Mouse (Mus musculus) ES-E14 (cell line): ENCODE measurements at regions not wholly inside any gene's neighbourhood (a gene's known extent, or its start where the extent isn't known, plus 50 kb on each side); places are given as distances from the start of the nearest gene placed in this dataset.

Experiments
- DNase-seq: peaks from one replicate; pipeline ENCODE4 v3.0.0-alpha.2; 2013; ENCODE audit warnings: low read depth, low spot score
- H3K27ac ChIP-seq: 2 replicates; pipeline ENCODE4 v1.5.1; 2012; ENCODE audit warnings: low read depth, mild to moderate bottlenecking, low read length, moderate library complexity, mixed read lengths; ENCODE audit not compliant: poor library complexity, insufficient read depth, severe bottlenecking
- H3K36me3 ChIP-seq: 2 replicates; pipeline ENCODE4 v1.6.1; 2012; ENCODE audit warnings: mild to moderate bottlenecking, low read length, moderate library complexity, mixed read lengths; ENCODE audit not compliant: control insufficient read depth, poor library complexity, insufficient read depth, severe bottlenecking
- H3K4me1 ChIP-seq, 2 experiments: fragments of 150-350 bp in 1 of 2; sonication (generic) in 1 of 2; 2 replicates each; pipeline ENCODE4 v1.6.1; 2012; ENCODE audit warnings: low read length in 2 of 2, mild to moderate bottlenecking in 1 of 2, mixed read lengths in 1 of 2; ENCODE audit not compliant: control insufficient read depth in 2 of 2, insufficient read depth in 2 of 2, poor library complexity in 1 of 2
- H3K4me3 ChIP-seq, 2 experiments: fragments of 150-350 bp in 1 of 2; sonication (generic) in 1 of 2; 2 replicates each; pipeline ENCODE4 v1.5.1; 2012; ENCODE audit warnings: low read length in 2 of 2, low read depth in 1 of 2, mild to moderate bottlenecking in 1 of 2, mixed read lengths in 1 of 2; ENCODE audit not compliant: insufficient read depth in 1 of 2, poor library complexity in 1 of 2, severe bottlenecking in 1 of 2
- H3K9ac ChIP-seq: 2 replicates; pipeline ENCODE4 v1.6.1; 2012; ENCODE audit warnings: low read depth, mild to moderate bottlenecking, low read length, mixed read lengths; ENCODE audit not compliant: poor library complexity, insufficient read depth, severe bottlenecking
- H3K9me3 ChIP-seq: fragments of 150-350 bp; sonication (generic); 2 replicates; pipeline ENCODE4 v1.6.1; 2012; ENCODE audit warnings: low read depth, mild to moderate bottlenecking, low read length; ENCODE audit not compliant: control insufficient read depth, insufficient read depth
- CHD2 ChIP-seq: IDR thresholded peaks from 2 replicates; pipeline ENCODE4 v1.6.1; 2014; ENCODE audit warnings: mild to moderate bottlenecking, low read depth, low read length, inconsistent platforms
- HCFC1 ChIP-seq: IDR thresholded peaks from 2 replicates; pipeline ENCODE4 v1.6.1; 2012; ENCODE audit warnings: low read length, inconsistent platforms, borderline replicate concordance; ENCODE audit not compliant: insufficient read depth
- MAFK ChIP-seq: IDR thresholded peaks from 2 replicates; pipeline ENCODE4 v1.6.1; 2014; ENCODE audit warnings: mild to moderate bottlenecking, low read depth, low read length, inconsistent platforms; ENCODE audit not compliant: insufficient read depth
- ZC3H11A ChIP-seq: IDR thresholded peaks from 2 replicates; pipeline ENCODE4 v1.6.1; 2012; ENCODE audit warnings: low read depth, mild to moderate bottlenecking, inconsistent platforms, low read length, borderline replicate concordance
- ZNF384 ChIP-seq: IDR thresholded peaks from 2 replicates; pipeline ENCODE4 v1.6.1; 2012; ENCODE audit warnings: low read depth, low read length, inconsistent platforms
- in situ Hi-C, 2 experiments: fragments of 600-800 bp; cut with MboI; formaldehyde crosslinking; loops; one replicate each; pipeline ENCODE4 v1.15.1; 2025; ENCODE audit warnings: low sequenced_read_pairs in 2 of 2, inconsistent platforms in 1 of 2; ENCODE audit not compliant: unreplicated experiment in 2 of 2

GRCm38 (mm10) chr4:131685544-131685943 is 152.5 kb downstream of the Ptpru start:
- TF ChIP-seq HCFC1 (no peak), CHD2 (no peak), MAFK (no peak), ZNF384 (no peak), ZC3H11A (no peak)
- H3K36me3 ChIP-seq = no peaks in the 10 kb centered on the region
- in situ Hi-C loops = no loop called here
- no peak overlapping the region for H3K27ac ChIP-seq
- no peak overlapping the region for H3K9ac ChIP-seq
- DNase-seq = no peak
- H3K9me3 ChIP-seq = no peaks in the 10 kb centered on the region
- no peak overlapping the region for H3K4me3 ChIP-seq
- H3K4me1 ChIP-seq = no peaks in the 10 kb centered on the region

DNA sequence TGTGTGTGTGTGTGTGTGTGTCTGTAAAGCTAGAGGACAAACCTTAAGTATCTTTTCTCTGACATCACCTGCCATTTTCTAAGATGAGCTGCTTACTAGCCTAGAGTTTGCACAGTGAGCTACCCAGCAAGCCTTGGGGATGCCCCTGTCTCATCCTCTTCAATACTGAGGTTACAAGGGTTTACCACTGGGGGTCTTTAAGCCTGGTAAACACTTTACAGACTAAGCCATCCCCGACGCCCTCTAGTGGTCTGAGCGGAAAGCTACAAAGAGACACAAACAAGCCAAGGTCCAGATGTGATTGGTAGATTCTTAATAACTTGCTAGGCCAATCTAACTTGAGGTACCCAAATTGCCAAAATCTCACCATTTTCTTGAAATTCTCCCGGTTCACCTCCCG is 143.9 kb downstream of the Ptpru start:
- DNase-seq = peak; percentile 87
- Histone ChIP-seq H3K4me3 (no peak overlapping the region), H3K27ac (no peak overlapping the region), H3K4me1 (peaks cover 0 to 5% of the 10 kb centered on the region in 2 experiments; a peak in 1 of 4 replicates), H3K36me3 (no peaks in the 10 kb centered on the region), H3K9ac (no peak overlapping the region), H3K9me3 (no peaks in the 10 kb centered on the region)
- in situ Hi-C loops = no loop called here
- TF ChIP-seq HCFC1 (no peak), MAFK (no peak), ZC3H11A (0 out of 2 replicates have a peak, but pooled peaks have one; percentile 54), CHD2 (no peak), ZNF384 (no peak)

DNA sequence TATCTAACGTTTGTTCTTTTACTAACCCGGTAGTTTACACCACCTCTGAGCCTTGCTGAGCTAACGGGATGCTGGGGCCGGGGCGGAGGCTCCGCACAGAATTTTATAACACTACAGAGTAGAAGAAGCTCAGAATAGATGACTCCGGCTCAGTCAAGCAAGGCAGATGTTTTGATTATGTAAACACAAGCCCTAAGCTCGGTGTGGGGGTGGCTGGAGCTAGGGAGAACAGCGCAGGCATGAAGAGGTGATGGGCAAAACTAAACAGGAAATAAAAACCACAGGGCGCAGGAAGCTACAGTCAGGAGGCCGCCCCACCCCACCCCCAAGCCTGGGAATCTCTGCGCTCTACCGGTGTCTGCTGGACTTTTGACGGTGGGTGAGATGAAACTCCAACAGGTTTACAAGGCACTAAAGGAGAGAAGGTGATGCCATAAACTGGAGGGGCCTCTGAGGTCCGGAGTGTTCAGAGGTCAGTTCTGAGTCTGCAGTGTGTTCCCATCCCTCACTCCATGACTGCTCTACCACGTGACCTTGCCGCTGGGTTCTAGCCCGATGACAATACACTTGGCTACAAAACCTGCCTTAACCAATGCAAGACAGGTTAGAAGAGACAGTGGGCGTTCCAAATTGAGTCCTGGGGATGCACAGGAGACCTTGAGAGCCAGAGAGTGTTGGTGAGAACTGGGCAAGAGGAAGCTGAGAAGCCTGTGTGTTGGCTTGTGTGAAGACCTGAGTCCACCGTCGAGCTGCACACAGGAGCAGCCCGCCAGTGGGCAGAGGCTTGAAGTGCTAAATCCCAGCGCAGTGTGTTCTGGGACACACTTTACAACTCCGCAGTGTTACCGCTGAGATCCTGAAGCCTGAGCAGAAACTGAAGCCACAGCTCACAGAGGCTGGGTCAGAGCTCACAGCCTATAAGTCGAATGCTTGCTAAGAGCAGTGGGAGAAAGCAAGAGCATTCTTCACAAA is 141.9 kb downstream of the Ptpru start:
- Histone ChIP-seq H3K36me3 (no peaks in the 10 kb centered on the region), H3K9me3 (no peaks in the 10 kb centered on the region), H3K27ac (no peak overlapping the region), H3K4me3 (peak overlapping the region in 1 of 2 experiments; percentile 13; a peak in 1 of 4 replicates), H3K4me1 (peaks cover 0 to 5% of the 10 kb centered on the region in 2 experiments; a peak in 1 of 4 replicates), H3K9ac (no peak overlapping the region)
- no peak for DNase-seq
- no peak for TF ChIP-seq CHD2
- no peak for TF ChIP-seq ZC3H11A
- TF ChIP-seq ZNF384 = no peak
- TF ChIP-seq MAFK = no peak
- TF ChIP-seq HCFC1 = no peak
- in situ Hi-C loops = no loop called here
